Mouse (Mus musculus): ENCODE results near the gene 1700025G04Rik. TPM values are rescaled to one million over a fixed set of nuclear protein-coding genes. Genes with fewer than 3 reads are reported as not detected.

The 1700025G04Rik gene
- polyA plus RNA-seq, 3 experiments from 2014 or later = 0.84 to 1.9 (median 1.2) TPM

GRCm38 (mm10) chr1:152075725-152076124 lies 14.2 kb downstream of the 1700025G04Rik start:
- ATAC-seq = no peak

- ATAC-seq = no peak
Observed at GRCm38 (mm10) chr1:152070441-152070840, 19.5 kb downstream of the 1700025G04Rik start.

GRCm38 (mm10) chr1:152069745-152070144 lies 20.2 kb downstream of the 1700025G04Rik start:
- ATAC-seq = no peak

- ATAC-seq = no peak
Observed at GRCm38 (mm10) chr1:152067919-152068318, 22.0 kb downstream of the 1700025G04Rik start.

- ATAC-seq = no peak
Observed at GRCm38 (mm10) chr1:152065527-152065926, 24.4 kb downstream of the 1700025G04Rik start.

- ATAC-seq = no peak
Observed at GRCm38 (mm10) chr1:152063357-152064145, 26.4 kb downstream of the 1700025G04Rik start.

GRCm38 (mm10) chr1:152061745-152062144 lies 28.2 kb downstream of the 1700025G04Rik start:
- ATAC-seq = no peak

- no peak for ATAC-seq
Observed at GRCm38 (mm10) chr1:152060265-152060664, 29.7 kb downstream of the 1700025G04Rik start.

- no peak for ATAC-seq
Observed at GRCm38 (mm10) chr1:152058776-152059175, 31.1 kb downstream of the 1700025G04Rik start.

- ATAC-seq = no peak
Observed at GRCm38 (mm10) chr1:152053112-152053511, 36.8 kb downstream of the 1700025G04Rik start.

- no peak for ATAC-seq
Observed at GRCm38 (mm10) chr1:152051858-152052257, 38.1 kb downstream of the 1700025G04Rik start.

GRCm38 (mm10) chr1:152050037-152050436 lies 39.9 kb downstream of the 1700025G04Rik start:
- no peak for ATAC-seq

- no peak for ATAC-seq
Observed at GRCm38 (mm10) chr1:152048291-152048690, 41.6 kb downstream of the 1700025G04Rik start.

- no peak for ATAC-seq
Observed at GRCm38 (mm10) chr1:152047416-152047815, 42.5 kb downstream of the 1700025G04Rik start.

GRCm38 (mm10) chr1:152043453-152043852 lies 46.5 kb downstream of the 1700025G04Rik start:
- no peak for ATAC-seq

GRCm38 (mm10) chr1:152042409-152042808 lies 47.5 kb downstream of the 1700025G04Rik start:
- no peak for ATAC-seq

GRCm38 (mm10) chr1:152041005-152041404 lies 48.9 kb downstream of the 1700025G04Rik start:
- ATAC-seq = no peak

- ATAC-seq = no peak
Observed at GRCm38 (mm10) chr1:152040053-152040452, 49.9 kb downstream of the 1700025G04Rik start.

GRCm38 (mm10) chr1:152039588-152039987 lies 50.3 kb downstream of the 1700025G04Rik start:
- ATAC-seq = no peak

GRCm38 (mm10) chr1:152038086-152038485 lies 51.8 kb downstream of the 1700025G04Rik start:
- peak; percentile 75 for ATAC-seq

GRCm38 (mm10) chr1:152037589-152037988 lies 52.3 kb downstream of the 1700025G04Rik start:
- ATAC-seq = no peak

- ATAC-seq = no peak
Observed at GRCm38 (mm10) chr1:152034766-152035165, 55.2 kb downstream of the 1700025G04Rik start.

GRCm38 (mm10) chr1:152033731-152034130 lies 56.2 kb downstream of the 1700025G04Rik start:
- no peak for ATAC-seq

GRCm38 (mm10) chr1:152032144-152032543 lies 57.8 kb downstream of the 1700025G04Rik start:
- ATAC-seq = no peak
